Mouse (Mus musculus): ENCODE measurements around the gene Oaz1. TPM values are rescaled to one million over a fixed set of nuclear protein-coding genes. Genes with fewer than 3 reads are reported as not detected.

Oaz1 gene
- polyA plus RNA-seq, 1 experiment = 1,045 TPM

GRCm38 (mm10) chr10:80848571-80848970, 22.1 kb downstream of the Oaz1 start:
- H3K27ac ChIP-seq (ENCODE audit: insufficient read depth, low read depth, low read length) = no peak overlapping the region
- 17% methylated on average over 10 of the region's 10 CpGs for WGBS
- no peaks in the 10 kb centered on the region; the same call in 1 of the 2 replicates for H3K27me3 ChIP-seq (replicated peaks; ENCODE audit: control insufficient read depth, insufficient read depth, low read length)
- H3K36me3 ChIP-seq (ENCODE audit: control insufficient read depth, insufficient read depth, low read length) = no peaks in the 10 kb centered on the region
- TF ChIP-seq CTCF (conservative IDR thresholded peaks at IDR 0.05; ENCODE audit: insufficient read depth, insufficient read length, low read depth, low read length) (no peak), POLR2A (IDR thresholded peaks at IDR 0.05; ENCODE audit: low read depth, low read length) (no peak)
- peak; percentile 58 for DNase-seq
- H3K4me3 ChIP-seq (ENCODE audit: insufficient read depth, low read depth, low read length) = no peak overlapping the region
- H3K4me1 ChIP-seq (ENCODE audit: control insufficient read depth, insufficient read depth, low read length) = no peaks in the 10 kb centered on the region

DNA sequence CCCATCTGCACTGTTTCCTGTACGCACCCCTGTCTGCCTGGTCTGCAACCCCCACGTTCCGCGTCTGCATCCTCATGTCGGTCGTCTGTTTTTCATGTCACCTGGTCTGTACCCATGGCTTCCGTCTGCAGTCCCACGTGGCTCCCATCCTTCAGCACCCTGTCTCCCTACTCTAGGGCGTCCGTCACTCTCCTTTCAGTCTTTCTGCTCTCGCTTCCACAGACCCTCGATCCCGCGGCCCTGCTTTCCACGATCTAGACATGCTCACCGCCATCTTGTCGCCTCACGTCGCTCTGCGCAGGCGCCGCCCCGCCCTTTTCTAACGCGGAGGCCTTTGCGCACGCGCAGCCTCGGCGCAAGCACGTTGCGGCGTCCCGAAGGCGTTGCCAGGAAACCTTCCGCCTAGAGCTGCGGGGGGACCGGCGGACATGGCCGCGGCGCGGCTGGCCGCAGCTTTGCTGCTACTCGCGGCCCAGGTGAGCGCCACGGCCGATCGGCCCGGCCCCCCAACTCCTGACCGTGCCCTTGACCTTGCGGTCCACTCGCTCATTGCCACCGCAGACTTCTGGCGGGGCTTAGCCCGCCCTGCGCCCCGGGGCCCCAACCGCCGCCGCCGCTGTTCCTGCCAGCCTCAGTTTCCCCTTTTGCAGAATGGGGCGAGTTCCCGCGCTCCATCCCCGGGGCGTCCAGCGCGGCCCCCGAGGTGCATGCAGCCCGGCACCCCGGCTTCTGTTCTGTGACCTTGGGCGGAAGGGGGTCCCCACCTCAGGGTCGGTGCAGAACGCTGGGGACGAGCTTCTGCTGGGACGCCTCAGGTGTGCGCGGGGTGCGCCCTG, 28.7 kb downstream of the Oaz1 start, which contains the start of the genes Lsm7 and Sppl2b:
Gene Lsm7, minus strand, starts transcription at position 297 of the 836 bp plus-strand sequence.
Gene Sppl2b, plus strand, starts transcription at position 363 of the 836 bp plus-strand sequence.
- WGBS = under 1% methylated on average over 81 of the region's 81 CpGs
- Histone ChIP-seq H3K27ac (ENCODE audit: insufficient read depth, low read depth, low read length) (no peak within 1 kb of the TSS), H3K4me3 (ENCODE audit: insufficient read depth, low read depth, low read length) (peak within 1 kb of the TSS; percentile 89), H3K4me1 (ENCODE audit: control insufficient read depth, insufficient read depth, low read length) (peaks cover 7% of the 10 kb centered on the region), H3K27me3 (replicated peaks; ENCODE audit: control insufficient read depth, insufficient read depth, low read length) (no peaks in the 10 kb centered on the region), H3K36me3 (ENCODE audit: control insufficient read depth, insufficient read depth, low read length) (no peaks in the 10 kb centered on the region)
- no peak for TF ChIP-seq CTCF (conservative IDR thresholded peaks at IDR 0.05; ENCODE audit: insufficient read depth, insufficient read length, low read depth, low read length)
- peak; percentile 85 for TF ChIP-seq POLR2A (IDR thresholded peaks at IDR 0.05; ENCODE audit: low read depth, low read length)
- peak; percentile 97 for DNase-seq

DNA sequence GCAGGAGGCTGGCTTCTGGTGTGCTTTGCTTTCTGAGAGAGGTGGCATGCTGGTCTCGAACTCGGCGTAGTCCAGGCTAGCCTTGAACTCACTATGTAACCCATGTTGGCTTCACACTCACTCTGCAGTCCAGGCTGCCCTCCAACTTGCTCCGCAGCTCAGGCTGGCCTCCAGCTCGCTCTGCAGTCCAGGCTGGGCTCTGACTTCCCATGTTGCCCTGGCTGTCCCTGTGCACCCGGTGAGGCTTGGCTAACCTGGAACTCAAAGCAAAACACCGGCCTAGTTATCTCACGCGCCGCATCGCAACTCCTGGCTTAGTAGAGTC, 29.3 kb downstream of the Oaz1 start:
- H3K36me3 ChIP-seq (ENCODE audit: control insufficient read depth, insufficient read depth, low read length) = no peaks in the 10 kb centered on the region
- peak; percentile 7 for DNase-seq
- TF ChIP-seq CTCF (conservative IDR thresholded peaks at IDR 0.05; ENCODE audit: insufficient read depth, insufficient read length, low read depth, low read length) (no peak), POLR2A (IDR thresholded peaks at IDR 0.05; ENCODE audit: low read depth, low read length) (no peak)
- no peak overlapping the region for H3K27ac ChIP-seq (ENCODE audit: insufficient read depth, low read depth, low read length)
- H3K27me3 ChIP-seq (replicated peaks; ENCODE audit: control insufficient read depth, insufficient read depth, low read length) = no peaks in the 10 kb centered on the region
- WGBS = 12% methylated on average over 11 of the region's 11 CpGs
- H3K4me1 ChIP-seq (ENCODE audit: control insufficient read depth, insufficient read depth, low read length) = peaks cover 7% of the 10 kb centered on the region
- peak overlapping the region; percentile 89 for H3K4me3 ChIP-seq (ENCODE audit: insufficient read depth, low read depth, low read length)

DNA sequence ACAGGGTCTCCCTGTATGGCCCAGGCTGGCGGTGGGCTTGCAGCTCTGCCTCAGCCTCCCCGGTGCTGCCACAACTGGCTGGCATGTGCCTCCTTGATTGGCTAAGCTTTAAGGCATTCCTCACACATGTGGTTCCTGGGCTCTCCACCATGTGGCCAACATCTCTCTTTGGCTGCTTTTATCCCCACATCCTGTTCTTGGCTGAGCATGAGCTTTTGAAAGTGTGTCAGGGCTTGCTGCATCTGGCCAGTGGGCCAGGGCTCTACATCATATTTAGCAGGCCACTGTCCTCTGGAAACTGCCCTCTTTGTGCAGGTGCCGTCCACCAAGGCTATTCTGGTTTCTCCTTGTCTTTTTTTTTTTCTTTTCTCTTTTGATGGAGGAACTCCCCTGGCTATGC, 29.8 kb downstream of the Oaz1 start:
- Histone ChIP-seq H3K36me3 (ENCODE audit: control insufficient read depth, insufficient read depth, low read length) (no peaks in the 10 kb centered on the region), H3K4me3 (ENCODE audit: insufficient read depth, low read depth, low read length) (no peak overlapping the region), H3K27ac (ENCODE audit: insufficient read depth, low read depth, low read length) (no peak overlapping the region), H3K27me3 (replicated peaks; ENCODE audit: control insufficient read depth, insufficient read depth, low read length) (no peaks in the 10 kb centered on the region), H3K4me1 (ENCODE audit: control insufficient read depth, insufficient read depth, low read length) (peaks cover 7% of the 10 kb centered on the region)
- TF ChIP-seq POLR2A (IDR thresholded peaks at IDR 0.05; ENCODE audit: low read depth, low read length) (no peak), CTCF (conservative IDR thresholded peaks at IDR 0.05; ENCODE audit: insufficient read depth, insufficient read length, low read depth, low read length) (0 out of 2 replicates have a peak, but pooled peaks have one; percentile 7)
- no peak for DNase-seq
- 56% methylated on average over 3 of the region's 3 CpGs for WGBS

GRCm38 (mm10) chr10:80856908-80857307, 30.5 kb downstream of the Oaz1 start:
- peaks cover 7% of the 10 kb centered on the region for H3K4me1 ChIP-seq (ENCODE audit: control insufficient read depth, insufficient read depth, low read length)
- no peak for DNase-seq
- no peaks in the 10 kb centered on the region for H3K27me3 ChIP-seq (replicated peaks; ENCODE audit: control insufficient read depth, insufficient read depth, low read length)
- no peak for TF ChIP-seq CTCF (conservative IDR thresholded peaks at IDR 0.05; ENCODE audit: insufficient read depth, insufficient read length, low read depth, low read length)
- no peak for TF ChIP-seq POLR2A (IDR thresholded peaks at IDR 0.05; ENCODE audit: low read depth, low read length)
- 80% methylated on average over 5 of the region's 5 CpGs for WGBS
- no peak overlapping the region for H3K4me3 ChIP-seq (ENCODE audit: insufficient read depth, low read depth, low read length)
- no peak overlapping the region for H3K27ac ChIP-seq (ENCODE audit: insufficient read depth, low read depth, low read length)
- H3K36me3 ChIP-seq (ENCODE audit: control insufficient read depth, insufficient read depth, low read length) = no peaks in the 10 kb centered on the region

- 77% methylated on average over 8 of the region's 8 CpGs for WGBS
- Histone ChIP-seq H3K36me3 (ENCODE audit: control insufficient read depth, insufficient read depth, low read length) (no peaks in the 10 kb centered on the region), H3K4me1 (ENCODE audit: control insufficient read depth, insufficient read depth, low read length) (peaks cover 7% of the 10 kb centered on the region), H3K4me3 (ENCODE audit: insufficient read depth, low read depth, low read length) (no peak overlapping the region), H3K27me3 (replicated peaks; ENCODE audit: control insufficient read depth, insufficient read depth, low read length) (no peaks in the 10 kb centered on the region), H3K27ac (ENCODE audit: insufficient read depth, low read depth, low read length) (no peak overlapping the region)
- TF ChIP-seq CTCF (conservative IDR thresholded peaks at IDR 0.05; ENCODE audit: insufficient read depth, insufficient read length, low read depth, low read length) = no peak
- no peak for TF ChIP-seq POLR2A (IDR thresholded peaks at IDR 0.05; ENCODE audit: low read depth, low read length)
- DNase-seq = no peak
Observed at GRCm38 (mm10) chr10:80857386-80857785, 30.9 kb downstream of the Oaz1 start.

DNA sequence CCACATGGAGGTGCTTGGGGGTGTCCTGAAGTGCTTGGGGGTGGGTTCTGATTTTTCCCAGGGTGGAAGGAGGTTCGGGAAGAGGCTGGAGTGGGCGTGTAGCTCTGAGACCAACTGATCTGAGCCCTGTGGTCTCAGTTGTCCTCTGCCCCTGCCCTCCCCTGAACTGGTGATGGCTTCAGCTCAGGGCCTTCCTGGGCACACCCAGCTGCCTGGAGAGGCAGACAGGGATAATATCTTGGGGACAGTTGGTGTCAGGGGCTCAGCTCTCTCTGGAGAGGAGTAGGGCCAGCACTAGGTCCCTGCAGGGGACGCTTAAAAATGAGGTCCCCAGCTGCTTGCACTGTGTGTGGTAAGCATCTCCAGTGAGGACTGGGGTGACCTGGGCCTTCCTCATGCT, 31.4 kb downstream of the Oaz1 start:
- H3K36me3 ChIP-seq (ENCODE audit: control insufficient read depth, insufficient read depth, low read length) = no peaks in the 10 kb centered on the region
- no peak overlapping the region for H3K27ac ChIP-seq (ENCODE audit: insufficient read depth, low read depth, low read length)
- no peak overlapping the region for H3K4me3 ChIP-seq (ENCODE audit: insufficient read depth, low read depth, low read length)
- DNase-seq = no peak
- peaks cover 7% of the 10 kb centered on the region for H3K4me1 ChIP-seq (ENCODE audit: control insufficient read depth, insufficient read depth, low read length)
- 70% methylated on average over 3 of the region's 3 CpGs for WGBS
- TF ChIP-seq CTCF (conservative IDR thresholded peaks at IDR 0.05; ENCODE audit: insufficient read depth, insufficient read length, low read depth, low read length) (no peak), POLR2A (IDR thresholded peaks at IDR 0.05; ENCODE audit: low read depth, low read length) (no peak)
- no peaks in the 10 kb centered on the region for H3K27me3 ChIP-seq (replicated peaks; ENCODE audit: control insufficient read depth, insufficient read depth, low read length)
